In genomic region chr3:109707786-109708460, GRCm38 (mm10) we compare ENCODE assay signal across 14 mouse cellular contexts.
DNase-seq lines count a peak whose midpoint lies in the region; ATAC-seq lines count a peak whose summit lies in the region.
"Had no signal": no experiment of that assay in that cellular context is flagged by ENCODE, and none has a peak within 500 bp of the region (broad histone marks: within the 10 kb centered on the region; RNA-seq: fewer than 3 reads in every experiment).

No protein-coding gene starts in this region.

- ATAC-seq in forebrain, embryonic 15.5 days (replicated peaks), result peak; percentile 81
- ATAC-seq in forebrain, embryonic 11.5 days (replicated peaks; ENCODE audit: low FRiP score), result no peak
- ATAC-seq: midbrain, embryonic 13.5 days had no signal

- no peak overlapping the region for H3K4me2 ChIP-seq in forebrain, embryonic 15.5 days (replicated peaks)
- H3K4me2 ChIP-seq in forebrain, embryonic 11.5 days (ENCODE audit: low read depth, low read length, severe bottlenecking), result no peak overlapping the region
- H3K4me2 ChIP-seq: heart, embryonic 13.5 days; limb, embryonic 12.5 days; midbrain, embryonic 13.5 days had no signal

- no peak overlapping the region for H3K27ac ChIP-seq in forebrain, embryonic 15.5 days (replicated peaks)
- no peak overlapping the region for H3K27ac ChIP-seq in forebrain, embryonic 11.5 days (ENCODE audit: low read depth, low read length)
- H3K27ac ChIP-seq: heart, embryonic 13.5 days; limb, embryonic 12.5 days; midbrain, embryonic 13.5 days had no signal

- no peak for DNase-seq in forebrain, embryonic 11.5 days (ENCODE audit: low spot score)
- peak; percentile 1 for DNase-seq in lung, postnatal 36 days
- no peak for DNase-seq in lung, adult 18-20 months
- peak; percentile 92 to 93 for DNase-seq in cerebellum, postnatal 10 days
- DNase-seq in layer of hippocampus, postnatal 14 days (ENCODE audit: low spot score in 2 of 2), result peak; percentile 12 to 65
- DNase-seq in ovary, postnatal 10 days (ENCODE audit: low spot score), result no peak
- DNase-seq in adrenal gland, adult 18-20 months (ENCODE audit: low spot score in 2 of 2), result no peak
- DNase-seq: adrenal gland, adult 2 months; kidney, adult 18-20 months; lung, postnatal 4 days had no signal

- WGBS in forebrain, embryonic 15.5 days, result 59% methylated on average over 2 of the region's 2 CpGs
- WGBS in forebrain, embryonic 11.5 days, result 84% methylated on average over 2 of the region's 2 CpGs

- H3K27me3 ChIP-seq in forebrain, embryonic 15.5 days, result no peaks in the 10 kb centered on the region
- no peaks in the 10 kb centered on the region for H3K27me3 ChIP-seq in forebrain, embryonic 11.5 days (ENCODE audit: control insufficient read depth, insufficient read depth, low read length)
- H3K27me3 ChIP-seq: heart, embryonic 13.5 days; limb, embryonic 12.5 days; midbrain, embryonic 13.5 days had no signal

- H3K9ac ChIP-seq in forebrain, embryonic 15.5 days (replicated peaks), result no peak overlapping the region
- H3K9ac ChIP-seq in forebrain, embryonic 11.5 days (ENCODE audit: low read length), result no peak overlapping the region
- H3K9ac ChIP-seq: heart, embryonic 13.5 days; limb, embryonic 12.5 days; midbrain, embryonic 13.5 days had no signal

- no peak overlapping the region for H3K4me3 ChIP-seq in forebrain, embryonic 15.5 days
- H3K4me3 ChIP-seq in forebrain, embryonic 11.5 days (ENCODE audit: low read depth, low read length), result no peak overlapping the region
- H3K4me3 ChIP-seq: heart, embryonic 13.5 days; limb, embryonic 12.5 days; midbrain, embryonic 13.5 days had no signal

- no peaks in the 10 kb centered on the region for H3K9me3 ChIP-seq in forebrain, embryonic 15.5 days
- H3K9me3 ChIP-seq in forebrain, embryonic 11.5 days (ENCODE audit: control insufficient read depth, low read length), result no peaks in the 10 kb centered on the region
- H3K9me3 ChIP-seq: heart, embryonic 13.5 days; limb, embryonic 12.5 days; midbrain, embryonic 13.5 days had no signal

- H3K36me3 ChIP-seq in forebrain, embryonic 15.5 days, result no peaks in the 10 kb centered on the region
- no peaks in the 10 kb centered on the region for H3K36me3 ChIP-seq in forebrain, embryonic 11.5 days (ENCODE audit: control insufficient read depth, insufficient read depth, low read length)
- H3K36me3 ChIP-seq: heart, embryonic 13.5 days; limb, embryonic 12.5 days; midbrain, embryonic 13.5 days had no signal

- peaks cover 2% of the 10 kb centered on the region; the same call in 1 of the 2 replicates for H3K4me1 ChIP-seq in forebrain, embryonic 15.5 days
- no peaks in the 10 kb centered on the region for H3K4me1 ChIP-seq in forebrain, embryonic 11.5 days (replicated peaks; ENCODE audit: control insufficient read depth, insufficient read depth, low read length)
- H3K4me1 ChIP-seq: limb, embryonic 12.5 days; midbrain, embryonic 13.5 days had no signal

Comparison
In these comparisons a context has a peak if more than half of its experiments do, and no peak if none do; other contexts are left out.
1. DNase-seq: peak in lung, postnatal 36 days (single experiment), cerebellum, postnatal 10 days (2 of 2) and layer of hippocampus, postnatal 14 days (2 of 2); none in forebrain, embryonic 11.5 days (single experiment), lung, adult 18-20 months (0 of 2), ovary, postnatal 10 days (single experiment) and adrenal gland, adult 18-20 months (0 of 2).